Mouse (Mus musculus): ENCODE data around the gene Dnal4.
"Not testable (repeated sequence)": the region's sequence is repeated elsewhere in the genome, so short reads cannot be mapped to it uniquely, and the experiment has no call there.

The Dnal4 gene

GRCm38 (mm10) chr15:79777749-79778148 lies at the start of gene Dnal4:
Gene Dnal4, minus strand, starts transcription at chr15:79777849.
- no peak for DNase-seq (ENCODE audit: low spot score)

GRCm38 (mm10) chr15:79827061-79827777 lies 49.6 kb upstream of the Dnal4 start:
- DNase-seq (ENCODE audit: low spot score), result no peak

- DNase-seq (ENCODE audit: low spot score), result no peak
Measured at GRCm38 (mm10) chr15:79826221-79826935, 48.7 kb upstream of the Dnal4 start.

GRCm38 (mm10) chr15:79825146-79825825 lies 47.6 kb upstream of the Dnal4 start:
- no peak for DNase-seq (ENCODE audit: low spot score)

GRCm38 (mm10) chr15:79823588-79824280 lies 46.1 kb upstream of the Dnal4 start:
- DNase-seq (ENCODE audit: low spot score), result peak; percentile 72

GRCm38 (mm10) chr15:79822265-79823199 lies 44.9 kb upstream of the Dnal4 start:
- DNase-seq (ENCODE audit: low spot score), result peak; percentile 66

- DNase-seq (ENCODE audit: low spot score), result no peak
Measured at GRCm38 (mm10) chr15:79818325-79818724, 40.7 kb upstream of the Dnal4 start.

- DNase-seq (ENCODE audit: low spot score), result no peak
Measured at GRCm38 (mm10) chr15:79813666-79814258, 36.1 kb upstream of the Dnal4 start.

GRCm38 (mm10) chr15:79812840-79813239 lies 35.2 kb upstream of the Dnal4 start:
- DNase-seq (ENCODE audit: low spot score), result not testable (repeated sequence)

- DNase-seq (ENCODE audit: low spot score), result no peak
Measured at GRCm38 (mm10) chr15:79810997-79811396, 33.3 kb upstream of the Dnal4 start.

GRCm38 (mm10) chr15:79810061-79810460 lies 32.4 kb upstream of the Dnal4 start:
- no peak for DNase-seq (ENCODE audit: low spot score)

GRCm38 (mm10) chr15:79808658-79809057 lies 31.0 kb upstream of the Dnal4 start:
- DNase-seq (ENCODE audit: low spot score), result no peak

- DNase-seq (ENCODE audit: low spot score), result no peak
Measured at GRCm38 (mm10) chr15:79808114-79808513, 30.5 kb upstream of the Dnal4 start.

- no peak for DNase-seq (ENCODE audit: low spot score)
Measured at GRCm38 (mm10) chr15:79807050-79807449, 29.4 kb upstream of the Dnal4 start.

GRCm38 (mm10) chr15:79805246-79805645 lies 27.6 kb upstream of the Dnal4 start:
- DNase-seq (ENCODE audit: low spot score), result no peak

GRCm38 (mm10) chr15:79804352-79805071 lies 26.9 kb upstream of the Dnal4 start, which contains the start of gene Nptxr:
Gene Nptxr, minus strand, starts transcription at chr15:79804766.
- DNase-seq (ENCODE audit: low spot score), result no peak

- no peak for DNase-seq (ENCODE audit: low spot score)
Measured at GRCm38 (mm10) chr15:79803533-79804351, 26.1 kb upstream of the Dnal4 start.

GRCm38 (mm10) chr15:79802304-79802703 lies 24.7 kb upstream of the Dnal4 start:
- DNase-seq (ENCODE audit: low spot score), result no peak

GRCm38 (mm10) chr15:79801646-79802045 lies 24.0 kb upstream of the Dnal4 start:
- no peak for DNase-seq (ENCODE audit: low spot score)

All from testis, postnatal 14 days (tissue).